Mouse (Mus musculus) right cerebral cortex, adult 2 months (tissue): ENCODE data around the gene Tmem191c.

Experiments used
- DNase-seq, 2 experiments: peaks; one replicate each; pipeline ENCODE4 v3.0.0; 2021 to 2022; ENCODE audit warnings: low spot score in 2 of 2

The Tmem191c gene

GRCm38 (mm10) chr16:17329848-17330570 is 54.1 kb downstream of the Tmem191c start:
- peak; percentile 35 to 44 for DNase-seq

- DNase-seq = no peak
Measured at GRCm38 (mm10) chr16:17331116-17331515, 55.2 kb downstream of the Tmem191c start, which contains the start of gene Serpind1. Serpind1 (plus strand) TSS chr16:17331371.

- no peak for DNase-seq
Measured at GRCm38 (mm10) chr16:17331855-17332254, 56.0 kb downstream of the Tmem191c start.
